Mouse (Mus musculus) kidney, adult 2 months (tissue): ENCODE results near the gene Krtap31-1. TPM values are rescaled to one million over a fixed set of nuclear protein-coding genes. Genes with fewer than 3 reads are reported as not detected.

Experiments used
- DNase-seq: peaks from one replicate; pipeline ENCODE4 v3.0.0; 2021
- H3K27ac ChIP-seq: fragments of 200-500 bp; 2 replicates; pipeline ENCODE4 v1.5.1; 2012; ENCODE audit warnings: low read depth, low read length, control low read depth, inconsistent platforms; ENCODE audit not compliant: insufficient read depth
- H3K27me3 ChIP-seq: fragments of 200-500 bp; replicated peaks from 2 replicates; pipeline ENCODE4 v1.6.1; 2012; ENCODE audit warnings: mild to moderate bottlenecking, moderate library complexity, low read length, inconsistent platforms; ENCODE audit not compliant: control insufficient read depth, insufficient read depth
- H3K36me3 ChIP-seq: fragments of 200-500 bp; 2 replicates; pipeline ENCODE4 v1.6.1; 2012; ENCODE audit warnings: mild to moderate bottlenecking, moderate library complexity, low read length, inconsistent platforms; ENCODE audit not compliant: control insufficient read depth, insufficient read depth
- H3K4me1 ChIP-seq: fragments of 200-500 bp; 2 replicates; pipeline ENCODE4 v1.6.1; 2011; ENCODE audit warnings: low read length; ENCODE audit not compliant: control insufficient read depth, insufficient read depth
- H3K4me3 ChIP-seq: fragments of 200-500 bp; 2 replicates; pipeline ENCODE4 v1.5.1; 2011; ENCODE audit warnings: mild to moderate bottlenecking, low read depth, low read length, control low read depth; ENCODE audit not compliant: insufficient read depth
- CTCF ChIP-seq: fragments of 200-500 bp; conservative IDR thresholded peaks from 2 replicates; pipeline ENCODE4 v1.5.1; 2011; ENCODE audit warnings: low read depth, mild to moderate bottlenecking, control low read depth, low read length, moderate library complexity, mixed read lengths; ENCODE audit not compliant: insufficient read depth, insufficient read length
- POLR2A ChIP-seq: fragments of 200-500 bp; IDR thresholded peaks from one replicate; pipeline ENCODE4 v1.6.1; 2011; ENCODE audit warnings: low read depth, low read length, control low read depth
- WGBS: fragments of 180-500 bp; shearing (Covaris S2); methylation state at CpG from one replicate; pipeline ENCODE4 v1.1.7; 2018; 5-methylcytosine and 5-hydroxymethylcytosine counted together
- polyA plus RNA-seq: library from polyadenylated mRNA; depleted of rRNA; stranded (reverse); fragments of >200 nt; gene quantifications from 2 replicates; pipeline ENCODE4 v1.2.3, GENCODE M21; 2012; rRNA removed

Gene Krtap31-1
- polyA plus RNA-seq, 1 experiment, result not detected

DNA sequence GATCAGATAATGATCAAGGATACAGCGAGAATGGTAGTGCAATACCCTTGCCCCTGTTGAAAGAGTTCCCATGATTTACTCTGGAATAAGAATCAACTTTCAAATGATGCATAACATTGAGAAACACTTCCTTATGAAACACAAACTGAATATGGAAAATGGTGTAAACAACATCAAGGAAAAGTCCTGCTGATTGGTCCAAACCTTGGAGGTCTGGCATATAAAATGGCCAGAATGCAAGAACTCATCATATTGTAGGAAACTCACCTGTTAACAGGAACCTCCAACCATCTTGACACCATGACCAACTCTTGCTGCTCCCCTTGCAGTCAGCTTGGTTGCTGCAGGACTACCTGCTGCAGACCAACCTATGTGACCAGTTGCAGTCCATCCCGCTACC lies 40.5 kb downstream of the Krtap31-1 start, which contains the start of gene Krtap9-5:
Gene Krtap9-5, plus strand, starts transcription at position 301 of the 400 bp plus-strand sequence.
- no peak within 1 kb of the TSS for H3K27ac ChIP-seq
- H3K36me3 ChIP-seq, result no peaks in the 10 kb centered on the region
- WGBS, result 88% methylated on average over 2 of the region's 2 CpGs
- DNase-seq, result no peak
- H3K4me3 ChIP-seq, result no peak within 1 kb of the TSS
- no peak for TF ChIP-seq POLR2A
- TF ChIP-seq CTCF, result no peak
- H3K4me1 ChIP-seq, result no peaks in the 10 kb centered on the region
- no peaks in the 10 kb centered on the region for H3K27me3 ChIP-seq

Other genes starting within 250 kb of the Krtap31-1 start
- gene Gm11563, start 249.0 kb upstream of the Krtap31-1 start, polyA plus RNA-seq, result not detected in 2 replicates
- gene Krtap4-6, start 242.0 kb upstream of the Krtap31-1 start, polyA plus RNA-seq, result not detected in 2 replicates
- not detected in 2 replicates for gene Gm14190, start 217.2 kb upstream of the Krtap31-1 start, polyA plus RNA-seq
- not detected in 2 replicates for gene Gm14180, start 173.6 kb upstream of the Krtap31-1 start, polyA plus RNA-seq
- gene Gm11595, start 135.0 kb upstream of the Krtap31-1 start, polyA plus RNA-seq, result not detected in 2 replicates
- gene Krtap4-8, start 127.2 kb upstream of the Krtap31-1 start, polyA plus RNA-seq, result not detected in 2 replicates
- not detected in 2 replicates for gene Krtap4-9, start 122.7 kb upstream of the Krtap31-1 start, polyA plus RNA-seq
- not detected in 2 replicates for gene Gm11596, start 114.5 kb upstream of the Krtap31-1 start, polyA plus RNA-seq
- not detected in 2 replicates for gene Gm11569, start 109.0 kb upstream of the Krtap31-1 start, polyA plus RNA-seq
- gene Gm11554, start 103.5 kb upstream of the Krtap31-1 start, polyA plus RNA-seq, result not detected in 2 replicates
- not detected in 2 replicates for gene Krtap4-13, start 98.0 kb upstream of the Krtap31-1 start, polyA plus RNA-seq
- not detected in 2 replicates for gene Gm11564, start 92.3 kb upstream of the Krtap31-1 start, polyA plus RNA-seq
- gene 2300003K06Rik, start 69.9 kb upstream of the Krtap31-1 start, polyA plus RNA-seq, result not detected in 2 replicates
- not detected in 2 replicates for gene Krtap4-16, start 56.3 kb upstream of the Krtap31-1 start, polyA plus RNA-seq
- gene Gm11568, start 50.0 kb upstream of the Krtap31-1 start, polyA plus RNA-seq, result not detected in 2 replicates
- not detected in 2 replicates for gene Gm11559, start 43.4 kb upstream of the Krtap31-1 start, polyA plus RNA-seq
- gene Krtap9-1, start 34.5 kb upstream of the Krtap31-1 start, polyA plus RNA-seq, result not detected in 2 replicates
- gene Gm11567, start 28.7 kb upstream of the Krtap31-1 start, polyA plus RNA-seq, result not detected in 2 replicates
- not detected in 2 replicates for gene Gm11565, start 6.8 kb downstream of the Krtap31-1 start, polyA plus RNA-seq
- gene Krtap31-2, start 28.4 kb downstream of the Krtap31-1 start, polyA plus RNA-seq, result not detected in 2 replicates
- not detected in 2 replicates for gene Krtap9-5, start 40.6 kb downstream of the Krtap31-1 start, polyA plus RNA-seq
- not detected in 2 replicates for gene Krtap29-1, start 71.1 kb downstream of the Krtap31-1 start, polyA plus RNA-seq
- gene Krtap16-1, start 78.7 kb downstream of the Krtap31-1 start, polyA plus RNA-seq, result not detected in 2 replicates
- not detected in 2 replicates for gene Krtap17-1, start 86.1 kb downstream of the Krtap31-1 start, polyA plus RNA-seq
- not detected in 2 replicates for gene Krt33a, start 108.3 kb downstream of the Krtap31-1 start, polyA plus RNA-seq
- not detected in 2 replicates for gene Krt33b, start 121.9 kb downstream of the Krtap31-1 start, polyA plus RNA-seq
- gene Krt34, start 133.6 kb downstream of the Krtap31-1 start, polyA plus RNA-seq, result not detected in 2 replicates
- gene Krt31, start 142.6 kb downstream of the Krtap31-1 start, polyA plus RNA-seq, result not detected in 2 replicates
- gene Krt32, start 180.3 kb downstream of the Krtap31-1 start, polyA plus RNA-seq, result not detected in 2 replicates
- gene Krt35, start 188.3 kb downstream of the Krtap31-1 start, polyA plus RNA-seq, result not detected in 2 replicates
- gene Krt36, start 197.7 kb downstream of the Krtap31-1 start, polyA plus RNA-seq, result 0.11 TPM in 1 of 2 replicates, not detected in the other
- not detected in 2 replicates for gene Krt13, start 213.6 kb downstream of the Krtap31-1 start, polyA plus RNA-seq
- gene Krt15, start 228.0 kb downstream of the Krtap31-1 start, polyA plus RNA-seq, result 3.1 and 3.9 TPM in 2 replicates
- 13.0 and 20.1 TPM in 2 replicates for gene Krt19, start 240.7 kb downstream of the Krtap31-1 start, polyA plus RNA-seq